In the genomic region with DNA sequence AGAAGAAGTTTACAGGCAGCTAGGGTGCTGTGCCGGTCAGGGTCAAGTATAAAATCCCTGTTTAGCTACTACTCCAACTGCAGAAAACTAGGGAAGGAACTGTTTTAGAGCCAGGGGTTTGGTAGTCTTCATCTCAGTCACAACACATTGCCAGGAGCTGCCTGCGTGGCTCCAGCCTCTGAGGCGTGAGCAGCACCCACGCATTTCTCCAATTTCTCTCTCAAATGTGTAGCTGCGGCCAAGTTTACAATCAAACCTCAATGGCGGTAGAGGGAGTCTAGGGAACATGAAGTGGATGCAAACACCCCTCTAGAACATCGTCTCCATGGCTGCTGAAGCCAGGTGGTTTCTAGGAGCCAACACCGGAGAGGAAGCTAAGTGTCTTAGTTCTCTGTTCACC, we compare ENCODE assay signal across 29 mouse cellular contexts. TPM values are rescaled to one million over a fixed set of nuclear protein-coding genes. Genes with fewer than 3 reads are reported as not detected.
A peak's percentile ranks its signal among the peaks of the same experiment; 100 is the strongest.
DNase-seq lines count a peak whose midpoint lies in the region; ATAC-seq and TF ChIP-seq lines count a peak whose summit lies in the region.
"Had no signal": no experiment of that assay in that cellular context is flagged by ENCODE, and none has a peak within 500 bp of the region (broad histone marks: within the 10 kb centered on the region; RNA-seq: fewer than 3 reads in every experiment).

No protein-coding gene starts in this region.

- no peak for TF ChIP-seq CTCF in kidney, postnatal 0 days (IDR thresholded peaks at IDR 0.05; ENCODE audit: low read depth)

- H3K4me3 ChIP-seq in kidney, postnatal 0 days (replicated peaks; ENCODE audit: low read depth, low read length), result no peak overlapping the region
- H3K4me3 ChIP-seq: embryonic facial prominence, embryonic 12.5 days; gastrocnemius, adult 2 months; heart, embryonic 12.5 days; liver, embryonic 12.5 days; midbrain, embryonic 13.5 days; neural tube, embryonic 13.5 days had no signal

- no peak overlapping the region for H3K4me2 ChIP-seq in kidney, postnatal 0 days (ENCODE audit: low read length)
- H3K4me2 ChIP-seq: embryonic facial prominence, embryonic 12.5 days; heart, embryonic 12.5 days; hindbrain, embryonic 14.5 days; liver, embryonic 12.5 days; midbrain, embryonic 13.5 days; neural tube, embryonic 13.5 days had no signal

- intact Hi-C loops in heart, postnatal 10 days (cut with DNase I), result no loop called here

- peaks cover 51% of the 10 kb centered on the region for H3K36me3 ChIP-seq in kidney, postnatal 0 days (ENCODE audit: insufficient read depth, low read length)

- DNase-seq in frontal cortex, postnatal 10 days (ENCODE audit: low spot score in 2 of 2), result no peak
- peak; percentile 7 for DNase-seq in kidney, postnatal 0 days (ENCODE audit: low spot score)
- DNase-seq in kidney, postnatal 4 days, result no peak
- DNase-seq in right cerebral cortex, postnatal 25 days, result peak; percentile 31
- no peak for DNase-seq in right cerebral cortex, postnatal 4 days
- DNase-seq in heart, adult 8-10 months (ENCODE audit: low spot score), result no peak
- DNase-seq in heart, postnatal 10 days, result no peak
- DNase-seq: adrenal gland, adult 8-10 months; cerebellum, adult 11 months; cerebellum, adult 9-11 months; embryo, embryonic 11 days; gastrocnemius, adult 2 months; gastrocnemius, postnatal 36 days; layer of hippocampus, adult 9-11 months; liver, postnatal 0 days; lung, postnatal 4 days had no signal

- H3K4me1 ChIP-seq in kidney, postnatal 0 days (replicated peaks; ENCODE audit: insufficient read depth, low read length), result no peaks in the 10 kb centered on the region
- H3K4me1 ChIP-seq: embryonic facial prominence, embryonic 12.5 days; midbrain, embryonic 13.5 days; neural tube, embryonic 13.5 days had no signal

- WGBS in kidney, postnatal 0 days, result 73% methylated on average over 8 of the region's 8 CpGs

- H3K9me3 ChIP-seq in kidney, postnatal 0 days (replicated peaks; ENCODE audit: low read length), result no peaks in the 10 kb centered on the region
- H3K9me3 ChIP-seq: embryonic facial prominence, embryonic 12.5 days; midbrain, embryonic 13.5 days; neural tube, embryonic 13.5 days had no signal

- peak; percentile 91 for ATAC-seq in frontal cortex, adult (ENCODE audit: low TSS enrichment)
- no peak for ATAC-seq in kidney, postnatal 0 days (replicated peaks; ENCODE audit: low FRiP score, low read depth)
- ATAC-seq: forebrain, embryonic 14.5 days; intestine, postnatal 0 days; liver, embryonic 12.5 days; liver, postnatal 0 days; midbrain, embryonic 13.5 days had no signal

- no peak overlapping the region for H3K27ac ChIP-seq in kidney, postnatal 0 days
- H3K27ac ChIP-seq: embryonic facial prominence, embryonic 12.5 days; gastrocnemius, adult 2 months; hindbrain, embryonic 14.5 days; liver, embryonic 12.5 days; midbrain, embryonic 13.5 days; neural tube, embryonic 13.5 days had no signal

- H3K9ac ChIP-seq in kidney, postnatal 0 days (ENCODE audit: low read depth, low read length), result no peak overlapping the region
- H3K9ac ChIP-seq: embryonic facial prominence, embryonic 12.5 days; heart, embryonic 12.5 days; hindbrain, embryonic 14.5 days; liver, embryonic 12.5 days; liver, postnatal 0 days; midbrain, embryonic 13.5 days; neural tube, embryonic 13.5 days had no signal

- H3K27me3 ChIP-seq in kidney, postnatal 0 days (ENCODE audit: insufficient read depth, low read length), result no peaks in the 10 kb centered on the region
- H3K27me3 ChIP-seq: CH12.LX; embryonic facial prominence, embryonic 12.5 days; heart, embryonic 12.5 days; liver, embryonic 12.5 days; midbrain, embryonic 13.5 days; neural tube, embryonic 13.5 days had no signal

RNA-seq across cellular contexts. Expression of gene Rmdn3, which starts 9.1 kb away (rescaled TPM):
- 35.0 and 36.2 TPM in 2 replicates for polyA plus RNA-seq in kidney, postnatal 0 days (2015; fragmentation: Nextera tagmentation; extraction: Ambion mirVana)
- 10 to 100 TPM; 15.3 to 25.2 (median 17.5) TPM for total RNA-seq in heart, adult 8-10 months (2022)
- 10 to 100 TPM; 18.8 to 19.2 TPM for total RNA-seq in heart, postnatal 10 days (2021)

RNA-seq across cellular contexts. Expression of gene Gchfr, which starts 19.8 kb away (rescaled TPM):
- 33.9 and 35.0 TPM in 2 replicates for polyA plus RNA-seq in kidney, postnatal 0 days (2015; fragmentation: Nextera tagmentation; extraction: Ambion mirVana)
- total RNA-seq in heart, adult 8-10 months (2022), result 10 to 100 TPM; 10.9 to 12.5 (median 11.4) TPM
- 1 to 10 TPM; 1.3 to 2.9 TPM for total RNA-seq in heart, postnatal 10 days (2021)
- total RNA-seq: gastrocnemius, adult 2 months; gastrocnemius, postnatal 36 days had no signal

RNA-seq across cellular contexts. Expression of gene Gm14137, which starts 26.5 kb away (rescaled TPM):
- 0.27 and 0.33 TPM in 2 replicates for polyA plus RNA-seq in kidney, postnatal 0 days (2015; fragmentation: Nextera tagmentation; extraction: Ambion mirVana)
- not detected for total RNA-seq in heart, adult 8-10 months (2022)
- not detected for total RNA-seq in heart, postnatal 10 days (2021)
- total RNA-seq: gastrocnemius, adult 2 months; gastrocnemius, postnatal 36 days; heart, adult 18-20 months; hematopoietic stem cell, adult 5-6 weeks; megakaryocyte-erythroid progenitor cell, adult 5-6 weeks had no signal

RNA-seq across cellular contexts. Expression of gene Rad51, which starts 35.2 kb away (rescaled TPM):
- 17.0 and 22.4 TPM in 2 replicates for polyA plus RNA-seq in kidney, postnatal 0 days (2015; fragmentation: Nextera tagmentation; extraction: Ambion mirVana)
- total RNA-seq in heart, adult 8-10 months (2022), result under 1 TPM; 0.22 to 0.60 (median 0.28) TPM
- 1 to 10 TPM; 4.7 to 6.6 TPM for total RNA-seq in heart, postnatal 10 days (2021)

Comparison
In these comparisons a context has a peak if more than half of its experiments do, and no peak if none do; other contexts are left out.
1. DNase-seq: peak in kidney, postnatal 0 days (single experiment) and right cerebral cortex, postnatal 25 days (single experiment); none in frontal cortex, postnatal 10 days (0 of 2), kidney, postnatal 4 days (0 of 2), right cerebral cortex, postnatal 4 days (single experiment), heart, adult 8-10 months (single experiment) and heart, postnatal 10 days (0 of 2).